Mouse (Mus musculus) hindbrain, postnatal 0 days (tissue): ENCODE results near the gene Lsm2. TPM values are rescaled to one million over a fixed set of nuclear protein-coding genes. Genes with fewer than 3 reads are reported as not detected.
"Not testable (repeated sequence)": the region's sequence is repeated elsewhere in the genome, so short reads cannot be mapped to it uniquely, and the experiment has no call there.

Experiments
- ATAC-seq: fragments of 200-750 bp; cut with Nextera tagmentation; 2 replicates; pipeline ENCODE4 v1.8.0; 2017; ENCODE audit warnings: mild to moderate bottlenecking, moderate TSS enrichment, moderate library complexity
- DNase-seq: peaks from one replicate; pipeline ENCODE4 v3.0.0-alpha.2; 2015; ENCODE audit warnings: low spot score
- H3K27ac ChIP-seq: fragments of 300-500 bp; sonication (generic); 2 replicates; pipeline ENCODE4 v1.5.1; 2014; ENCODE audit warnings: mild to moderate bottlenecking
- H3K27me3 ChIP-seq: fragments of 300-500 bp; sonication (generic); 2 replicates; pipeline ENCODE4 v1.6.1; 2014; ENCODE audit warnings: low read length, mixed read lengths; ENCODE audit not compliant: insufficient read depth
- H3K36me3 ChIP-seq: fragments of 300-500 bp; sonication (generic); 2 replicates; pipeline ENCODE4 v1.6.1; 2014; ENCODE audit warnings: low read length, mixed read lengths; ENCODE audit not compliant: insufficient read depth
- H3K4me1 ChIP-seq: fragments of 300-500 bp; sonication (generic); 2 replicates; pipeline ENCODE4 v1.6.1; 2014; ENCODE audit warnings: antibody characterized with exemption, low read length, mixed read lengths; ENCODE audit not compliant: insufficient read depth
- H3K4me2 ChIP-seq: fragments of 300-500 bp; sonication (generic); 2 replicates; pipeline ENCODE4 v1.6.1; 2014; ENCODE audit warnings: low read depth, mild to moderate bottlenecking, low read length, moderate library complexity, mixed read lengths
- H3K4me3 ChIP-seq: fragments of 300-500 bp; sonication (generic); 2 replicates; pipeline ENCODE4 v1.5.1; 2014; ENCODE audit warnings: low read length
- H3K9ac ChIP-seq: fragments of 300-500 bp; sonication (generic); replicated peaks from 2 replicates; pipeline ENCODE4 v1.6.1; 2014; ENCODE audit warnings: mild to moderate bottlenecking, low read length, moderate library complexity, mixed read lengths
- H3K9me3 ChIP-seq: fragments of 300-500 bp; sonication (generic); 2 replicates; pipeline ENCODE4 v1.6.1; 2016; ENCODE audit warnings: low read length, mixed read lengths
- CTCF ChIP-seq: IDR thresholded peaks from 2 replicates; pipeline ENCODE4 v1.5.1; 2016; ENCODE audit warnings: antibody characterized with exemption, control low read depth, low read depth
- WGBS: fragments of 180-500 bp; shearing (Covaris S2); extraction: QIAGEN DNeasy Blood & Tissue Kit; methylation state at CpG from one replicate; pipeline ENCODE4 v1.1.7; 2014; 5-methylcytosine and 5-hydroxymethylcytosine counted together
- polyA plus RNA-seq: library from polyadenylated mRNA; unstranded; fragments of >200 nt; fragmentation: Nextera tagmentation; extraction: Ambion mirVana; gene quantifications from 2 replicates; pipeline ENCODE4 v1.2.1, GENCODE M21; 2015
- total RNA-seq: library from RNA; depleted of rRNA; stranded (reverse); fragments of >200 nt; gene quantifications from 2 replicates; pipeline ENCODE4 v1.2.3, GENCODE M21; 2014

Gene Lsm2
- total and polyA plus RNA-seq, 2 experiments from 2014 or later, result 35.5 to 106 TPM

DNA sequence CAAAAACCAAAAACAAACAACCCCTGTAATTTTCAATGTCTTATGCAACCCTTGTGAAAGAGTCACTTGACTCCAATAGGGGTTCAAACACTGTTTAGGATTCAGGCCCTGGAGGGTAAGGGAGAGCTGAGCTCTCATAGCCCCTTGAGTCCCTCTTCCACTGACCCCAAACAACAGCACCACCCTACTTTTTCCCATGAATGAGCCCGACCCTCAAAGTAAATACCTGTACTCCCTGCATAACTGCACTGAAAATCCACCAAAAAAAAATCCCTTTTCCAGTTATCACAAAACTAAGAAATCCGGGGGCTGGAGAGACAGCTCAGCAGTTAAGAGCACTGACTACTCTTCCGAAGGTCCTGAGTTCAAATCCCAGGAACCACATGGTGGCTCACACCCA, 25.8 kb upstream of the Lsm2 start:
- H3K4me3 ChIP-seq, result no peak overlapping the region
- H3K4me1 ChIP-seq, result no peaks in the 10 kb centered on the region
- no peaks in the 10 kb centered on the region for H3K9me3 ChIP-seq
- no peak for DNase-seq
- H3K27me3 ChIP-seq, result no peaks in the 10 kb centered on the region
- H3K27ac ChIP-seq, result no peak overlapping the region
- WGBS, result 85% methylated on average over 3 of the region's 3 CpGs
- TF ChIP-seq CTCF, result no peak
- no peak for ATAC-seq
- no peak overlapping the region for H3K4me2 ChIP-seq
- H3K36me3 ChIP-seq, result 0 out of 2 replicates have a peak, but pooled peaks cover under 1% of the 10 kb centered on the region
- no peak overlapping the region for H3K9ac ChIP-seq

DNA sequence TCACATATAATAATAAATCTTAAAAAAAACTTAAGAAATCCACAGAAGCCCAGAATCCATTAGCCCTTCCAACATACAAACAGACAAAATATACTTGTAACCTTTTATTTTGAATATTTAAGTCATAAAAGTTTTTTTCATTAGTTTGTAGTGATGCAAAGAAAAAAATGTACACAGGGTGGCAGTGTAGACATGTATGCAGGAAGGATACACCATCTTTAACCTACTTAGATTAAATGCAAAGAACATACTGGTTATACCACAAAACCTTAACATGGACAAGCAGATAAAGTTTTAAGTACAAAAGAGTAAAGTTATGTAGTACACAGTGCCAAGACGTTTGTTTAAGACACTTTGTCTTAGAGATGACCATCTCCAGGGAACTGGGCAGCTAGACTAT, 25.3 kb upstream of the Lsm2 start:
- TF ChIP-seq CTCF, result peak; percentile 66
- H3K9ac ChIP-seq, result no peak overlapping the region
- H3K4me1 ChIP-seq, result no peaks in the 10 kb centered on the region
- WGBS, result 39% methylated on average over 1 of the region's 1 CpGs
- ATAC-seq (no peak), DNase-seq (peak; percentile 33)
- no peaks in the 10 kb centered on the region for H3K27me3 ChIP-seq
- no peak overlapping the region for H3K4me3 ChIP-seq
- H3K36me3 ChIP-seq, result no peaks in the 10 kb centered on the region
- H3K27ac ChIP-seq, result no peak overlapping the region
- no peak overlapping the region for H3K4me2 ChIP-seq
- H3K9me3 ChIP-seq, result no peaks in the 10 kb centered on the region

DNA sequence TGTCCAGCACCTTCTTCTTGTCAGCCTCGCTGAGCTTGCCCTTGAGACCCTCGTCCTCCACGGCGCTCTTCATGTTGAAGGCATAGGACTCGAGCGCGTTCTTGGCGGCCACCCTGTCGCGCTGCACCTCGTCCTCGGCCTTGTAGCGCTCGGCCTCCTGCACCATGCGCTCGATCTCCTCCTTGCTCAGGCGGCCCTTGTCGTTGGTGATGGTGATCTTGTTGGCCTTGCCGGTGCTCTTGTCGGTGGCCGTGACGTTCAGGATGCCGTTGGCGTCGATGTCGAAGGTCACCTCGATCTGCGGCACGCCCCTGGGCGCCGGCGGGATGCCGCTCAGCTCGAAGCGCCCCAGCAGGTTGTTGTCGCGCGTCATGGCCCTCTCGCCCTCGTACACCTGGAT, 24.4 kb upstream of the Lsm2 start:
- H3K27me3 ChIP-seq, H3K9ac ChIP-seq, H3K36me3 ChIP-seq, H3K4me3 ChIP-seq, H3K4me1 ChIP-seq, H3K9me3 ChIP-seq, H3K4me2 ChIP-seq, ATAC-seq, DNase-seq, H3K27ac ChIP-seq: not testable (repeated sequence)
- WGBS, result 24% methylated on average over 26 of the region's 40 CpGs

DNA sequence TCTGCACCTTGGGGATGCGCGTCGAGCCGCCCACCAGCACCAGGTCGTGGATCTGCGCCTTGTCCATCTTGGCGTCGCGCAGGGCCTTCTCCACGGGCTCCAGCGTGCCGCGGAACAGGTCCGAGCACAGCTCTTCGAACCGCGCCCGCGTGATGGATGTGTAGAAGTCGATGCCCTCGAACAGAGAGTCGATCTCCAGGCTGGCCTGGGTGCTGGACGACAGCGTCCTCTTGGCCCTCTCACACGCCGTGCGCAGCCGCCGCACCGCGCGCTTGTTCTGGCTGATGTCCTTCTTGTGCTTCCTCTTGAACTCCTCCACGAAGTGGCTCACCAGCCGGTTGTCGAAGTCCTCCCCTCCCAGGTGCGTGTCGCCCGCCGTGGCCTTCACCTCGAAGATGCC, 23.7 kb upstream of the Lsm2 start:
- not testable (repeated sequence) for DNase-seq, ATAC-seq, H3K4me2 ChIP-seq, H3K9me3 ChIP-seq, H3K4me1 ChIP-seq, H3K9ac ChIP-seq, H3K27ac ChIP-seq, H3K36me3 ChIP-seq, H3K4me3 ChIP-seq, H3K27me3 ChIP-seq
- WGBS, result 23% methylated on average over 22 of the region's 40 CpGs

DNA sequence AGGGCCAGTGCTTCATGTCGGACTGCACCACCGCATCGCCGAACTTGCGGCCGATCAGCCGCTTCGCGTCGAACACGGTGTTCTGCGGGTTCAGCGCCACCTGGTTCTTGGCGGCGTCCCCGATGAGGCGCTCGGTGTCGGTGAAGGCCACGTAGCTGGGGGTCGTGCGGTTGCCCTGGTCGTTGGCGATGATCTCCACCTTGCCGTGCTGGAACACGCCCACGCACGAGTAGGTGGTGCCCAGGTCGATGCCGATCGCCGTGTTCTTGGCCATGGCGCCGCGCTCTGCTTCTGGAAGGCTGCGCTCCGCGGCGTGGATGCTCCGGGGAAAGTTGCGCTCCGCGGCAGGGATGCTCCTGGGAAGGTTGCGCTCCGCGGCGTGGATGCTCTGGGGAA, 22.9 kb upstream of the Lsm2 start:
- H3K4me3 ChIP-seq, result peak overlapping the region; percentile 41
- not testable (repeated sequence) for H3K9me3 ChIP-seq, H3K4me1 ChIP-seq, H3K9ac ChIP-seq, H3K27me3 ChIP-seq, ATAC-seq, DNase-seq, H3K36me3 ChIP-seq, H3K27ac ChIP-seq
- H3K4me2 ChIP-seq, result peak overlapping the region; percentile 66
- WGBS, result 3% methylated on average over 7 of the region's 47 CpGs

DNA sequence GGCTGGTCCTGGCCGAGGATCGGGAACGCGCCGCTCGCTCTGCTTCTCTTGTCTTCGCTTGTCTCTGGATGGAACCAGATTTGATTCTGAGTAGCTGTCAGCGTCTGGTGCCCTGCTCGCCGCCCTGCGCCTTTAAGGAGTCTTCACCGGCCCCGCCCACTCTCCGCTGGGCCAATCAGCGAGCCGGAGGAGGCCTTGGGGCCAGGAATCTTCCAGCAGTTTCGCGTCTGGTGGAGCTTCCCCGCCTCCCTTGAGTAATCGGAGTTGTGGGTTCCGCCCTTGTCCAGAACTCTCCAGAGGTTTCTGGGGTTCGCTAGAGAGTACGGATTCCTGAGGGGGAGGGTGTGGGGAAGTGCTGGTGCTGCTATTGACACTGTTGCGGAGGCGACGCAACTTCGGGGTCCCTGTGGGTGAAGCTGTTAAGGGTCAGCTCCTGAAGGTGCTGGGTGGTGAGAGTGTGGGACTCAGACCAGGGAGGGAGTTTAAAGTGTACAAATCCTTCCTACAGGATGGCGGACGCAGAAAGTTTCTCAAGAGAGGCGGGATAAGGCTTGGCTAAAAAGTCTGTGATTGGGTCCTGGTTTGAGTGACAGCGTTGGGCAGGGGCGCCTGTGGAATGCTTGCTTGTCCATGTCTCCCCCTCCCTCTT, 22.4 kb upstream of the Lsm2 start, which contains the start of gene Hspa1b:
Hspa1b (minus strand) TSS at position 109 of the 649 bp plus-strand sequence.
- Histone ChIP-seq H3K27ac (peak within 1 kb of the TSS; percentile 70), H3K4me3 (peak within 1 kb of the TSS; percentile 41), H3K4me2 (peak within 1 kb of the TSS; percentile 66), H3K9ac (0 out of 2 replicates have a peak within 1 kb of the TSS, but pooled peaks have one; percentile 3)
- not testable (repeated sequence) for H3K4me1 ChIP-seq, H3K27me3 ChIP-seq, H3K9me3 ChIP-seq, H3K36me3 ChIP-seq
- DNase-seq, result peak; percentile 76
- WGBS, result 2% methylated on average over 27 of the region's 32 CpGs
- peak; percentile 95 for ATAC-seq

DNA sequence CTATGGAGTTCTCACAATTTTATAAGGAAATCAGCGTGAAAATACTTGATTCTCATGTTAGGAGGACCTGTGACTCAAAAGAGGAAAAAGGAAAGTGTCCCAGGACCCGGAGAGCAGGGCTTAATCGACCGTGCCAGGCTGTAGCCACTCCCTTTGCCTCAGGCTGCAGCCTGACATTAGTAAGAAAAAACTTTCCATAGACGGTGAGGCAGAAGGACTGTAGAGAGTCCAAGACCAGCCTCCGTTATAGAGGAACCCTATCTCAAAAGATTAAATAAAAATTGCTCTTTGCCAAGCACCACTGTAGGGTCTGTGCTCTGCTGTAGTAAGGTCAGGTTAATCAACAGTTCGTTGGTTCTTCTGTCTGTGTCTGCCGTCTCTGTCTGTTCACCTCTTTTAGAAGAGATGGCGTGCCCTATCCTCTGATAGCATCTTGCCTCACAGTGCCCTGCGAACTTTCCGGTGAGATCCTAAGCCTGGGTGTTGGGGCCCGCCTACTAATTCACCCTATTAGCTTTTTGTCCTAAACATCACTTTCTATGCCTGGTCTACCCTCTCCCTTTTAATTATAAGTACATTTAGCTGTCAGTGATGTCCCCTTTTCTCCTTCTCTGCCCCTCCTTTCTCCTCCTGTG, 21.7 kb upstream of the Lsm2 start:
- no peak; the same call in 1 of the 2 replicates for ATAC-seq
- no peaks in the 10 kb centered on the region for H3K9me3 ChIP-seq
- H3K4me2 ChIP-seq, result peak overlapping the region; percentile 66
- no peaks in the 10 kb centered on the region for H3K4me1 ChIP-seq
- no peaks in the 10 kb centered on the region for H3K36me3 ChIP-seq
- H3K27ac ChIP-seq, result peak overlapping the region; percentile 70
- H3K4me3 ChIP-seq, result peak overlapping the region; percentile 41
- WGBS, result 18% methylated on average over 12 of the region's 12 CpGs
- H3K27me3 ChIP-seq, result no peaks in the 10 kb centered on the region
- DNase-seq, result no peak
- TF ChIP-seq CTCF, result no peak
- H3K9ac ChIP-seq, result no peak overlapping the region
